Mouse (Mus musculus) cerebellum, adult 11 months (tissue): ENCODE data around the gene Lce1c.

ENCODE experiments used
- DNase-seq: peaks from one replicate; pipeline ENCODE4 v3.0.0; 2022

Lce1c gene

DNA sequence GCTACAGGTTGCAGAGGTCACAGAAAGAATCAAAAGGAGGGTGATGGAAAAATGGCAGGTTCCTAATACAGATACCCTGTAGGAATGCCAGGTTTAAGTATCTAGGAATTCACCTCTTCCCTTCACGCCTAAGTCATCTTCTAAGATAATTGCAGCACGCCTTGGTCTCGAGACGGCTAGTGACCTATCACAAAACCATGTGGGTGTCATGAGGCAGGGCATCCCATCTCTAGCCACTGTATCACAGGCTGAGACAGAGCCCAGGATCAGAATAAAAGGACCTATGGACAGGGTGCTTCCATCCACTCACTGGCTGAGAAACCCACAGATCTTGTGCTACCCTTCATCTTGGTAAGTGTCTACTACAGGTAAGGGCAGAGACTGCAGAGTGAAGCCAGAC, at the start of gene Lce1c:
Lce1c (plus strand) TSS at position 301 of the 400 bp plus-strand sequence.
- DNase-seq = no peak

GRCm38 (mm10) chr3:92637745-92638652, 41.0 kb upstream of the Lce1c start:
- no peak for DNase-seq

DNA sequence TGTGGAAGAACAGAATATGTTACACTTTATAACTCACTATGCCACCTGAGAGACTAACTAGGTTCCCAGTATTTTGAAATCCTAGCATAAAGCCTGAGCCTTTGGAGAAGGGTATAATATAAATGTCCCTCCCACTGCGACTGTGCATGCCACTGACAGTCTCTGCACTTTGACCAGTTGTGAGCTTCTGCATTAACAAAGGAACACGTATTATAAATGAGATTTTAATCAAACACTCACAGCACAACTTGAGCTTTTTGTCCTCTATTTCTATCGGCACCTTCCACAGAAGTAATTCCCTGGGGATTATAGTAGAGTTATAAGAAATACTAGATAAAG, 40.4 kb upstream of the Lce1c start:
- DNase-seq = no peak

DNA sequence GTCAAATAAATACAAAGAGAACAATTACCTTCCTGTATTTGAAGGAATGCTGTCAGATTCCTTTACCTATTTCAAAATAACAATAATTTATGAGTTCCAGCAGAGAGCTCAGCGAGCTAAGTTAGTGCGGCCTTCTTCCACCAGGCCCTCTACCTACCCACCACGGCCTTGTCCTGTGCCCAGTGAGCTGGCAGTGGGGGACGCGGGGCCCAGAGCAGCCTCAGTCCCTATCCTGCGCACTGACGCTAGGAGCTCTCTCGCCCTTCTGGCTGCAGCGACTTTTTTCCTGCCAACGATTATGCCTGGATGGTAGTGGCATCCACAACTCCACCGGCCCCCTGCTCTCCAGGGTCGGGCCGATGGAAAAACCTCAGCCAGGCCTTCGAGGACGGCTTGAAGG, 39.2 kb upstream of the Lce1c start:
- no peak for DNase-seq

DNA sequence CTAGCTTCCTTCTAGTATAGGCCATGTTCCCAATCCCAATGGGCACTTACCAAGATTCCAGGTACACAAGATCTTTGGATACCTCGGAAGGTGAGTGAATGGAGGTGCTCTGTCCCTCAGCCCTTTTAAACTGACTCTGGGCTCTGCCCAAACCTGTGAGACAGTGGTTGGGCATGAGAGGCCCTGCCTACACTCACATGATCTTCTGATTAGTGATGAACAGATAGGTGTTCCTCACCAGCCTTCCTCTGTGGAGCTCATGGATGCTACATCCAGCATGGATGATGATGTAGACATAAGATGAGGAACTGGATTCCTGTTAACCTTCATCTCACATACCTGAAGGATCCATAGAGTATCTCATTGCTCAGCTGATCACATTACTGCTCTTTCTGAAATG, 30.8 kb upstream of the Lce1c start, which contains the start of gene Lce1a1:
Lce1a1 (minus strand) TSS at position 101 of the 400 bp plus-strand sequence.
- DNase-seq = no peak

- DNase-seq = no peak
Measured at GRCm38 (mm10) chr3:92656826-92657225, 22.2 kb upstream of the Lce1c start, which contains the start of gene Lce1b. Gene Lce1b, minus strand, starts transcription at chr3:92656926.

GRCm38 (mm10) chr3:92670215-92670614, 8.8 kb upstream of the Lce1c start, which contains the start of gene Lce1a2:
Gene Lce1a2, minus strand, starts transcription at chr3:92670315.
- DNase-seq = no peak

DNA sequence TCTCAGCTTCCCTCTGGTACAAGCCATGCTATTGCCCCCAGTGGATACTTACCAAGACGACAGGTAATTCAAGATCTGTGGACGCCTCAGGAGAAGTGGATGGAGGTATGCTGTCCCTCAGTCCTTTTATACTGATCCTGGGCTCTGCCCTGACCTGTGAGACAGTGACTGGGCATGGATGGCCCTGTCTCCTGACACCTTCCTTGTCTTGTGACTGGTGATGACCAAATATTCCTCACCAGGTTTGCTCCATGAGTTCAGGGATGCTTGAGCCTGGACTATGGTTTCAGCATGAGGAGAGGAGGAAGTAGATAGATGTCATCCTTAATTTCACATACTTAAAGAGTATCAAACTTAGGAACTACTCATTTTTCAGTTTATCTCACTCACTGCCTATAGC, 8.1 kb downstream of the Lce1c start, which contains the start of gene Lce1d:
Lce1d (minus strand) TSS at position 101 of the 400 bp plus-strand sequence.
- DNase-seq = no peak

- peak; percentile 19 for DNase-seq
Measured at GRCm38 (mm10) chr3:92689154-92689553, 10.1 kb downstream of the Lce1c start.

DNA sequence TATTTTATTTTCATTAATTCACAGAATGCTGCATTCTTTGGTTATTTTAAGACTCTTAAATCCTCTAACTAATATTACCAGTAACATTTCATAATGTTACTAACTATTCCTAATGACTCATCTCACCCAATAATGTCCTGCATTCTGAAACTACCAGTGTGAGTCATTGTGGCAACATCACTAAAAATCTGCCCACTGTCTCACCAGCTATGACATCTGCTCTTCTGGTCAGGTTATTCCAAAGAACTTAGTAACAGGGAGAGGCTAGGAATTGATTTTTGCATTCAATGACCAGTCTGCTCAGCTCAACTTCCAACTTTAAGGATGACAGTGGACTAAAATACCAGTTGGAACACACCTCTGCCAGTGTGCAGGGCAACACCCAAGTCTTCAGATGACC, 12.6 kb downstream of the Lce1c start:
- no peak for DNase-seq

DNA sequence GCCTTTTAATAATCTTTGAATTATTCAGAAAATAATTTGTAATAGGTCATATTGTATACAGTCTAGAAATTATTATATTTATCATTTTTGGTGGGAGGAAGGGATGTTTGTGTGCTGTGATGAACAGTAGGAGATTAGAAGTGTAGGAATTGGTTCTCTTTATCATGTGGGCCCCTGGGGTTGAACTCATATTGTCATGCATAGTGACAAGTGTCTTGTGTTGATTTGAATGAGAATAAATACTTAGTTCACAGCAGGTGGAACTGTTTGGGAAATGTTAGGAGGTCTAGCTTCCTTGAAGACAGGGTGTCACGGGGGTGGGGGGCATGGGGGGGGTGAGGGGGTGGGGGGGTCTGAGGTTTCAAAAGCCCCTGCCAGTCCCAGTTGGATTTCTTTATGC, 15.6 kb downstream of the Lce1c start:
- no peak for DNase-seq

DNA sequence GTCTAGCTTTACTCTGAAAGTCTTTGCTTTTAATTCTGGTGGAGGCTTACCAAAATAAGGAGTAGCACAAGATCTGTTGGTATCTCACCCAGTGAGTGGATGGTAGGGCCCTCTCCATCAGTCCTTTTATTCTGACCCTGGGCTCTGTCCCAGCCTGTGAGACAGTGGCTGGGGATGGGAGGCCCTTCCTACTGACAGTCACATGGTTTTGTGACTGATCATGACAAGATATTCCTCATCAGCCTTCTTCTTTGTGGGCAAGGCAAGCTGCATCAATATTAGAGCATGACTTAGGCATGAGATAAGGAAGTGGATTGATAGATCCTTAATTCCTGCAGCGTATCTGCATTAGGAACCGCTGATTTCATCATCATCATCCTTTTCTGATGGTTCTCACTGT, 29.9 kb downstream of the Lce1c start, which contains the start of gene Lce1e:
Lce1e (minus strand) TSS at position 101 of the 400 bp plus-strand sequence.
- DNase-seq = no peak

DNA sequence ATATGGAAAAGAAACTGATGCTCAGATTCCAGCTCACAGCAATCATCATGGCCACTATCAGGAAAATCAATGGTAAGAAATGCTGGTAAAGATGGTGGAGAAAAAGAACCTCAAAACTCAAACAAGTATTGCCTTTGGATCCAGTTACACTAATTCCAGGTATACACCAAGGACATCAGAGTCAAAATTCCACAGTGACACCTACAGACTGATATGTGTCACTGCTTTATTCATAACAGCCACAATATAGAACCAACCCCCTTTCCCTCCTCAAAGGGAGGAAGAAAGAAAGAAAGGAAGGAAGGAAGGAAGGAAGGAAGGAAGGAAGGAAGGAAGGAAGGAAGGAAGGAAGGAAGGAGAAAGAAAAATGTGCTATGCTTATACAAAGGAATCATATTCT, 36.1 kb downstream of the Lce1c start:
- DNase-seq = no peak

DNA sequence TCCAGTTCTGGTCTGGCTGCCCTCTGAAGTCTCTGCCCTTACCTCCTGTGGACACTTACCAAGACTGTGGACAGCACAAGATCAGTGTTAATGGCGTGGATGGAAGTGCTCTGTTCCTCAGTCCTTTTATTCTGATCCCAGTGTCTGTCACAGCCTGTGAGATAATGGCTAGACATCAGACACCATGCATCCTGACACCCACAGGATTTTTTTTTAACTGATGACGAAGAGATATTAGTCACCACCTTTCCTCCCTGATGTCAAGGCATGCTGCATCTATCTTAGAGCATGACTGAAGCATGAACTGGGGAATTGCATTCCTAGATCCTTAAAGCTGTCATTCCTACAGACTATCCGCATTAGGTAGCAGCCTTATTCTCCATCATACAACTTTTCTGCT, 41.2 kb downstream of the Lce1c start, which contains the start of gene Lce1f:
Lce1f (minus strand) TSS at position 101 of the 400 bp plus-strand sequence.
- no peak for DNase-seq

DNA sequence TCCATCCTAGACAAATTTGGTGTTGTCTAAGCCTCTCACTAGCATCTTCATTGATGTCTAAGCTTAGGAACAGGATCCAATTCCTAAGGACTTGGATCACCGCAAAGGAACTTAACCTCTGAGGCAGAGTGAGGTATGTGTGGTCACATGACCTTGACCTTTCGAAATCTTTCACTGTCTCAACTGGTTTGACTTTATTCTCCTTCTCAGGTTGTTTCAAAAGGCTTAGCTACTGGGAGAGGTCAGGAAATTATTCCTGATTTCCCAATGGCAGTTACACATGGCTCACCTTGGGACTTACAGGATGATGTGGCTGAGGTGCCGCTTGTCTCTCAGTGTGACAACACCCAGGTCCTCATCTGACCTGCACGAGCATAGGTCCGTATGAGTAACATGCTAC, 43.6 kb downstream of the Lce1c start:
- DNase-seq = no peak
